Mouse (Mus musculus): Measurements from ENCODE around the gene Acsl5.

The Acsl5 gene

DNA sequence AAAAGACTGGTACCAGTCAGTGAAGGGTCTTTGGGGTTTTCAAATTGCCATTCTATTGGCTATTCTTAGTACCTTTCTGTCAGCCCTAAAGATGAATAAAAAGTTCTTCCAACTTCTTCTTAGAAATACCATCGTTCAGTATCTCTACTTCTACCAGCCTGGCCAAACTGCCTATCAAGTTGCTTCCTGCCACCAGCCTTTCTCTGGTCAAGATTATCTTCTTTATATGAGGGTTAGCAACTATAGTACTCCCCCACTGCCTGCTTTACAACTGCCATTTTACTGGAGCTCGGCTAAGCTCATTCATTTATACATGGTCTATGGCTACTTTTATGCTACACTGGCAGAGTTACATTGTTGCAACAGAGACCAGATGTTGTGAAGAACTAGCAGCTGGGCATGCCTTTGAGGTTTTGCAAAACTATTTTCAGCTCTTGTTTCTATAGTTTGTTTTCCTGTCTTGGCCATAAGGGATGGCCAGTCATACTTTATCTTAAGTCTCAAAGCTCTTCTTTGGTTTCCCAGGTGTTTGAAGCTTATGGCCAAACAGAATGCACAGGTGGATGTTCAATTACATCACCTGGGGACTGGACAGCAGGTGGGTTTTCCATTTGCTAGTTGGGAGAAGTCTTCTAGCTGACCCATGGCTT lies 39.0 kb downstream of the Acsl5 start:
- DNase-seq, result no peak

GRCm38 (mm10) chr19:55292210-55292850 lies 40.6 kb downstream of the Acsl5 start:
- DNase-seq, result no peak

DNA sequence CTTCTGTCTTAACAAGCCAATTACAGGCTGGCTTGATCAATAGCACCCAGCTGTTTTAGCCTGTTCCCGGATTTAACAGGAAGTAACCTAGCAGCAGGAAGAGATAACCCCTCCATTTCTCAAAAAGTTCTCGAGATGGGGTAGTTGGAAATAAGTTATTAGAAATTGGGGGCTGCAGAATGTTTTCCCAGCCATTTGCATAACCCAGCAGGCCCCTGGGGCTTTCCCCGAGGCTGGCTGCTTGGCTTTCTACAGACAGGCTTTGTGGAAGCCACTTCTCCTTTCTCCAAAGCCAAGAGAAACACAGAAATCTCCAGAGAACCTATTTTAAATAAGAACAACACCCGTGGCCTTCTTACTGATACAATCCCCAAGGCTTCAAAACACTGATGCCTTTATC lies 41.4 kb downstream of the Acsl5 start:
- no peak for DNase-seq

DNA sequence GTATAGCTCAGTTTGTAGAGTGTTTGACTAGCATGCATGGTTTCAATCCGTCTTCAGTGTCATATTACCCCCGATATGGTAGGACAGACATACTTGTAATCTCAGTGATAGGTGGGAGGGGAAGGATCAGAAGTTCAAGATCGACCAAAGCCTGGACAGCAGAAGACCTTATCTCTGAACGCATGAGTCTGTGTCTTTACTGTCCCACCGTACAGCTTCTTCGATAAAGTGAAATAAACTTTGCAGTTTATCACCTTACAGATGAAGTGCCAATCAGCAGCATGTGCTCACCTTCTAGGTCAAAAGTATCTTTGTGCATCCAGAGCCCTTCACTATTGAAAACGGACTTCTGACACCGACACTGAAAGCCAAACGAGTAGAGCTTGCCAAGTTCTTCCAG lies 43.3 kb downstream of the Acsl5 start:
- DNase-seq, result no peak

DNA sequence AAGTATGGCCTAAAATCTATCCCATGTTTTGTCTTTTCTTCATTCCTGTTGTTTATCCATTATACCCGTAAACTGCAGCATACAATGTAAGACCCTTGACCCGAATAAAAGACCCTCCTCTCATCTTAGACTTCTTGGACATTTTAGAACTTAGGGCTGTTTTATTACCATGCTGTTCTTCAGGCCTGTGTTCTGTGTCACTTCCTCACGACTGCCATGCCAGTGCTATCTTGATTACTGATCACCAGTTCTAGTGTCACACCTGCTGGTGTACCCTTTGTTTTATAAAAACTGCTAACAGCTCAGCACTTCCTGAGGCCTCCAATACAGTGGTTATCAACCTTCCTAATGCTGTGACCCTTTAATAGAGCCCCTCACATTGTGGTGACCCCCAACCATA lies 43.8 kb downstream of the Acsl5 start:
- no peak for DNase-seq

DNA sequence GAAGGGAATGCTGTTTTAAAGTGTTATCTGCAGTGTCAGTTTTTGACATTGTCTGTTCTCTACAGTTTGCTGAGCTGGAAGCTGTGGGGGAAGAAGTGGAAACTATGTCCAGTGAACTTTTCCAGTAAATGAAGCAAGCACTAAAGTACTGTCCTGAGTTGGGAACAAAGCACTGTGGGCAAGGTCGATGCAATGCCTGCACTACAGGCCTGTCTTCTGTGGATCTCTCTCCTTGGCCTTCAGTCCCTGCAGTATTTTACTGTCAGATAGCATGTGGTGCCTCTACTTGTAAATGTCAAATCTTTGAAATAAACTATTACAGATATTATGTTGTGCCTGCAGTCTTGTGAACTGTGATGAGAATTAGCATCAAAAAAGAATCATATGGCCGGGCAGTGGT lies 44.6 kb downstream of the Acsl5 start:
- no peak for DNase-seq

DNA sequence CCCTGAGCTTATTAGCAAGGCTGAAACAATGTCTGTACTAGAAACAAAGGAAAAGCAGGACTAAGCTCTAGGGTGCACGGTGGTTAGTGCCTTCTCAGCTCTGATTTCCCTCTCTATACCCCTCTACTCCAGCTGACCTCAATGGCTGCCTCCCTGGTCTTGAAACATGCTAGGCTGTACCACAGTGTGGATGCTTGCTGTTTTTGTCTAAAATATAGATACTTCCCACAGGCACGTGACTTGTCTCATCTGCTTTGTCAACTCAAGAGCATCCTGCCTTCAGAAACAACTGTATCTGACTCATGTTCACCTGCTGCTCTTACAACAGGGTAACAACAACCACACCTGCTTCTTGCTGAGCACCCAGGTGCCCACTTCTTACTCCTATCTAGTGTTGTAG lies 45.8 kb downstream of the Acsl5 start:
- no peak for DNase-seq

DNA sequence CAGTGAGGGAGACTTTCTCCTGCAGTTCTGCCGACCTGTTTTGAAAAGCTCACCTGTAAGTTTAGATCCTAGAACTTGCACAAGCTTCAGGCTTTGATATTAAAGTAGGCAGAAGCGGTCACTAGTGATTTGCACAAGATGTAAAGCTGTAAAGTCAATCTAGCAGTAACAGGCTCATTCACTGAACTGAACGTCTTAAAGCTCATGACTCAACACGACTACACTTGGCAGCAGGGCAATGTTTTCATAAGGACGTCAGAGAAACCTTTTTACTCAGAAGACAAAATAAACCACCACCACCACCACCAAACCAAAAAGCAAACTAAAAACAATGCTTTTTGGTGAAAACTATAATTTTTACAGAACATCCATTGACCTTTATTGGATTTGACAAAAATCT lies 46.2 kb downstream of the Acsl5 start:
- DNase-seq, result no peak

DNA sequence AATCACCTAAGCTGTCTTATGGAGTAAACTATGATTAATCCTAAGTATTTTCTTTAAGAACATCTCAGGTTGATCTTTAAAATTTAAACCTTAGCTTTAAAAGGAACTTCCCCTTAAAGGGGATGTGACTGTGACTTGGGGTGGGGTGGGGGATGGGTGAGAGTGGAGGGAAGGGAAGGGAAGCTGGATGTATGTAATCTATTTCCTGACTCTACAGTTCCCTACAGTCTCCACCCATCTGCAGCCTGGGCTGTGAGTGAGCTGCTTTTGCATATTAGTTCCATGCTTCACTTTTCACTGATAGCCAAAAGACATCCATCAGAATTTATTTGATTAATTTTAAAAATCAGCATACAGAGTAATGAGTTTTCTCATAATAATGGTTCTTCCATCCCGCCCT lies 47.6 kb downstream of the Acsl5 start:
- no peak for DNase-seq

- no peak for DNase-seq
These were observed 48.8 kb downstream of the Acsl5 start for GRCm38 (mm10) chr19:55300525-55300924.

DNA sequence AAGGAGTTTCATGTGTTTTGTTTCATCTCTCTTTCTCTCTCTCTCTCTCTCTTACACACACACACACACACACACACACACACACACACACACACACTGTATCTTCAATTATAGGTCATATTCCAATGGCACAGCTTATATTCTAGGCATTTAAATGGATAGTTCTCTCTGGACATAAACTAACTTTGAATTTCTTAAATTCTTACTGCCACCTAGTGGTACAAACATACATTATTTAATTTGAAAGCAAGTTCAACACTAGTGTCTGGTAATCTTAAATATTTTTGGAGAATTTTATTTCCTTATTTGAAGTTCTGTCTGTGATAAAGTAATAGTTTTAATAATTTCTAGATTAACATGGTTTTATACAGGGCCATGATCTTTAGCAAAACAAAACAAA lies 53.3 kb downstream of the Acsl5 start:
- no peak for DNase-seq

DNA sequence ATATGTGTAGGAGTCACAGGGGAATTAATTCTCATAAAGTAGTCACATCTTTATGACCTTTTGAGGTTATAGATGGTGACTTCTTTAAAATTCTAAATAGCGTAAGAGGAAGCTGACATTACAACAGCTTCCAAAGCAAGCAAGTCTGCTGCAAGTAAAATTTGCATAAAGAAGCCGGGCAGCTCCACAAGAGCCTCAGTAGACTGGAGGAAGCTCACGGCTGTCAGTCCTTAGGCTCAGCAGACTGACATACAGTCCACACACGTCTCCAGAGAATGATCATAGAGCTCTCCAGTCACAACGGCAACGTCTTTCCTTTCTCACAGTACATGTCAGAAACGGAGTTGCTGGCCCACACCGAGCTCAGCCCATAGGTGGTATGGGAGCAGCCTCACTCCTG lies 60.1 kb downstream of the Acsl5 start:
- DNase-seq, result no peak

DNA sequence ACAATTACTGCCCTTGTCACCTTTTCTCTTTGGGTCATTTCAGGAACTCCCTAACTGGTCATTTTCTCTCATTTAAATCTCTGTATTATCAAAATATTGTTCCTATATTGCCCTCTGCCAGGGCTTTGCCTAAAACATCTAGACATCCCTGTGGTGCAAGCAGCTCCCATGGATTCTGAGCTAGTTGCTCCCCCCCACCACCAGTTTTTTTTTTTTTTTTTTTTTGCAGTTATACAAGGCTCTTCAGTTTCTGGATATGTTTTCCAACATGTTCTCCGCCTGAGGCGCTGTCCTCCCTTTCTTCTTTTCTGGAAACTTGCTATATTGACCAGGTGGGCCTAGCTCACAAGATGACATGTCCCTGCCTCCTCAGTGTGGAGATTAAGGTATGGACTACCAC lies 61.9 kb downstream of the Acsl5 start:
- DNase-seq, result no peak

DNA sequence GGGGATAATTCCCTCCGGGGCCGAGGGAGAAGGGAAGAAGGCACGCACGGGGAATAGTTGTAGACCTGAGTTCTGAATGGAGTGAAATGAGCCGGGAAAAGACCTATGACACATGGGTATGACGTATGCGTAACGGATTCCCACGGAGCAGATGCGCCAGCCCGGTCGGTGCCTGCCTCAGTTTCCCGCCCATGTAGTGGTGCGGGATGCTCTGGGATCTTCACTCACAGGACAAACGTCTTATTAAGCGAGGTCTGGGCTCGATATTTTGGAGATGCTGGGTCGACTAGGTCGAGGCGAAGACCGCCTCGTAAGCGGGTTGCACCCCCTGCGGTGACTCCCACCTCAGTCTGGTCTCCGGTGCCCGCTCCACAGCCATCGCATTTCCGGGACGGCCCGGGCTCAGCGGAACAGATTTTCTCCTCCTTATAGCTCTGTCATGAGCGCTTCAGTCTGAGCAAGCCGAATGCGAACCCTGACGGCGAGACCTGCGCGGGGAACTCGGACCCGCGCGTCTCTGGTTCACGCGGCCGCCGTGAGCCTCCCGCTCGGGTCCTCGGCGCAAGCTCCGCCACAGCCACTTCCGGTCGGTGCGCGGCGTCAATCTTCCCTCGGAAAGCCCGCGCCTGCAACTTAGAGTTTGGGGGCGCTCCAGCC lies 63.8 kb downstream of the Acsl5 start, which contains the start of gene Zdhhc6:
TSS of gene Zdhhc6 (minus strand) at position 581 of the 657 bp plus-strand sequence.
- DNase-seq, result peak; percentile 88

DNA sequence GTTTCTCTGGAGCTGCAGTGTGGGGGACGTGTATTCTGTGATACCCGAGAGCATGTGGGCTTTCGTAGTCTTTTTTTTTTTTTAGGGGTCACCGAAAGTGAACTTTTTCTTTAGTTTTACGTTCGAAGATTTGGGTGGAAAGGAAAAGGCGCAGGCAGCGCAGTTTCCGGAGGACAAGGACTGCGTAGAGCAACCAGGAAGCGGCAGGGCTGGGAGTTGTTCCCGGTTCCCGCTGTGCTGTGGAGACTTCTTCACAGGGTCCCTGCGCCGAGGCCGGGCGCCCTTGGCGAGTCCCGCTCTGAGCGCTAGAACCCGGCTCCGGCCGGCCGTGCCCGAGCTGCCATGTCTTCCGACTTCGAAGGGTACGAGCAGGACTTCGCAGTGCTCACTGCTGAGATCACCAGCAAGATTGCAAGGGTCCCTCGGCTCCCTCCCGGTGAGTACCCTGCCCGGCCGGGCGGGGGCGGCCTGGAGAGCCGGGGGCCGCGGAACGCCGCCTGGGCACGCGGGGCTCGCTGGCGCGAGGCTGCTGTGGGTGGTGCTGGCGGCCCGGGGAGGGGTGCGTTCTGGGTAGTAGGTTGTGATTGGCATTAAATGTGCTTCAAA lies 64.5 kb downstream of the Acsl5 start, which contains the start of gene Vti1a:
TSS of gene Vti1a (plus strand) at position 187 of the 606 bp plus-strand sequence.
- peak; percentile 88 for DNase-seq

- no peak for DNase-seq
These were observed 65.2 kb downstream of the Acsl5 start for GRCm38 (mm10) chr19:55316901-55317300.

DNA sequence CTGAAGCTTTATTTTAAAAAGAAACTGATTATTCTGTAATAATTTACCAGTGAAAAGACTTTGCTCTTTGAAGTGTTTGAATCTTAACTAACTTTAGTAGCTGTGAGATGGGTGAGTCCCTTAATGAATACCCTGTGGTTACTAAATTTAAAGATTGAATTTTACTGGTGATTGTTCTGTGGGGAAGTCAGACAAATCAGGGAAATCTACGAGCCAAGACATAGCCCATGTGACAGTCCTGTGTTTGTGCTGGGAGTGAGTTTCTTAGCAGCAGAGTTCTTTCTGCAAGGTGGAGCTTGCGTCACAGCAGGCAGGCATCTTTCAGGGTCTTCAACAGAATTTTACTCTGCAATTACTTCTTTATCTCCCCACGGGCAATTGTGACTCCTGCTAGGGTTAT lies 67.3 kb downstream of the Acsl5 start:
- no peak for DNase-seq

GRCm38 (mm10) chr19:55319521-55319920 lies 67.8 kb downstream of the Acsl5 start:
- no peak for DNase-seq

DNA sequence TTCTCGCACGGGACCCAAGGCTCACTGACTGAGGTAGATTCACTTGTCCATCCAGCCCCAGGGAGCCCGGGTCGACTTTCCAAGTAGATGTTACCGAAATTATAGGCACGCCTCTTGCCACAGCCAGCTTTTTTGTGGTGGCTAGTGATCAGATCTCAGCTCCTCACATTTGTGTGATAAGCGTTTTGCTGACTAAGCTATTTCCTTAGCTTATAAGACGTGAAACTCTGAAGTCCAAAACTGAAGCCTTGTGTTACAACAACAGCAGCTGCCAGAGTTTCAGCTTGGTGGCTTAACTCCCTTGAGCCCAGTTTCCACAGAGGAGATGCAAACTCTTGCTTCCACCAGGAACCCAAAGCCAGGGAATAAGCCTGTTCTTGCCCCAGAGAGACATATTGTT lies 70.9 kb downstream of the Acsl5 start:
- DNase-seq, result no peak

DNA sequence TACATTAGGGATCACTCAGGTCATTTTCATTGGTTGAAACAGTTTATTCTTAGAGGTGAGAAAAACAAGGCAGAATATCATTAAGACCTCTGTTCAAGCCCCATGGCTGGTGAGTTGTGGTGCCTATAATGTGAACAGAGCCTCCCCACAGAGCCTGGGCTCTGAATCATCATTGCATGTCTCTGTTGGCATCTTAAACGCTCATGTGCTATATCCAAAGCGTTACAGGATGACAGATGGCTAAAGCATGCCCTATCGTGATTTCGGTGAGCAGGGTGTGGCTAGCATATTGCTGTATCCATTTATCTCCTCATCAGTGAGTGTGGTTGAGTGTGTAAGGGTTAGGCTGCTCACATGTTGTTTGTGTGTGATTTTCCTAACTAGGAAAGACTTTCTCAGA lies 75.8 kb downstream of the Acsl5 start:
- DNase-seq, result no peak

- no peak for DNase-seq
These were observed 80.0 kb downstream of the Acsl5 start for GRCm38 (mm10) chr19:55331776-55332175.

DNA sequence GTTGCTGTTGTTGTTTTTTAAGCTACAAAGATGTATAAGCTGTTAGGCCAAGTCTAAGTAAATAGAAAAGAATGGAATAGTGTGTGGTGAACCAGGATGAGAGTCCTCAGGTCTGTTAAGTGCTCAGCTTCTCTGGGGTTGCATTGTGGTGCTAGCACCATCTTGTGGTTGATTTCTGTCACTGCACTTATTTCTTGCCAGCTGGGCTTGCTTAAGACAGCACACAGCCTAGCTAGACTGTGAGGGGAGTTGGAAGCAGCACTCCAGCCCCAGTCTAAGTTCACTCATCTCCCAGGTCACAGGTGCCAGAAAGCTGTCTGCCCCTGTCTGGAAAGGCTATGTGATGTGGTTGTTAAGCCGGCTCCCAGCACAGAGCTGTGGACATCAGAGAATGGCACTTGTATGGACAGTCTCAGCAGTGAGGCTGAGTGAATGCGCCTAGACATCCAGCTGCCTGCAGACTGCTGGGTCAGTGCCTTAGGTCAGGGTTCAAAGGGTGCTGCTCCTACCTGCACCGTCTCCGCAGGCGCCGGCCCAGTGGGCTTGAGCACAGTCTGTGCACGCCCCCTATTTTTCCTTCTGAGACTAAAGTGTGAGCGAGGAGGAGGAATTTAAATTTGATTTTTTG lies 81.0 kb downstream of the Acsl5 start:
- DNase-seq, result peak; percentile 64

DNA sequence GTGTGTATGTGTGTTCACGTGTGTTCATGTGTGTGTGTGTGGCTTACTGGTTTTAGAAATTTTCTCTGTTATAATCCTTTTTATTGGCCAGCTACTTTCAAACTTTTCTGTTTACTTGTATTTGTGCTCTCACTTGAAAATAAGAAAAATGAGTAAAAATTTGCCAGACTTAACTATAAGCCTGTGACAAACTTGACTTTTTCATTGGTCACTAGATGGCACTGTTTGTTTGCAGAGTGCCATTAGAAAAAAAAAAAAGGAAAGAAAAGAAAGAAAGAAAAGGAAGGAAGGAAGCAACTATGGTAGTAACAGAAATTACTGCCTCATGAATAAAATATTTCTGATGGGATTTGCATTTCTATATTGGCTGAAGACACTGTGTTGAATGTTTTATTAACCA lies 84.1 kb downstream of the Acsl5 start:
- DNase-seq, result no peak
